Mouse (Mus musculus) CH12.LX (cell line): ENCODE results near the gene Isca2.

Experiments
- CTCF ChIP-seq, 2 experiments: IDR thresholded peaks in 1 of 2; conservative IDR thresholded peaks in 1 of 2; 2 replicates each; pipeline ENCODE4 v1.5.1; 2011 to 2012; ENCODE audit warnings: low read depth in 2 of 2, low read length in 2 of 2, improper control_type of control experiment in 1 of 2, inconsistent platforms in 1 of 2, mild to moderate bottlenecking in 1 of 2, moderate library complexity in 1 of 2
- MXI1 ChIP-seq: IDR thresholded peaks from 2 replicates; pipeline ENCODE4 v1.6.1; 2011; ENCODE audit warnings: mild to moderate bottlenecking, low read depth, low read length, improper control_type of control experiment
- TCF12 ChIP-seq: IDR thresholded peaks from 2 replicates; pipeline ENCODE4 v1.6.1; 2014; ENCODE audit warnings: low read depth, mild to moderate bottlenecking, inconsistent platforms, low read length, improper control_type of control experiment
- ZC3H11A ChIP-seq: IDR thresholded peaks from 2 replicates; pipeline ENCODE4 v1.6.1; 2012; ENCODE audit warnings: low read depth, mild to moderate bottlenecking, inconsistent platforms, low read length, improper control_type of control experiment

GRCm38 (mm10) chr12:84813773-84814172 is 40.7 kb downstream of the Isca2 start:
- TF ChIP-seq CTCF (conservative IDR thresholded peaks at IDR 0.05 in 1 of 2, IDR thresholded peaks at IDR 0.05 in 1 of 2; ENCODE audit: low read depth in 2 of 2, low read length in 2 of 2) (peak in 1 of 2 experiments; percentile 62; a peak in 2 of 4 replicates), TCF12 (no peak), ZC3H11A (no peak), MXI1 (no peak)
